Mouse (Mus musculus) gonadal fat pad, adult 2 months (tissue): Measurements from ENCODE around the gene Zim1. TPM values are rescaled to one million over a fixed set of nuclear protein-coding genes. Genes with fewer than 3 reads are reported as not detected.

Source experiments
- DNase-seq: peaks from one replicate; pipeline ENCODE4 v3.0.0-alpha.2; 2012; ENCODE audit warnings: low read depth
- polyA plus RNA-seq: library from polyadenylated mRNA; depleted of rRNA; stranded (reverse); fragments of >200 nt; gene quantifications from 2 replicates; pipeline ENCODE4 v1.2.3, GENCODE M21; 2012; rRNA removed

The Zim1 gene
- polyA plus RNA-seq, 1 experiment = 0.35 TPM

DNA sequence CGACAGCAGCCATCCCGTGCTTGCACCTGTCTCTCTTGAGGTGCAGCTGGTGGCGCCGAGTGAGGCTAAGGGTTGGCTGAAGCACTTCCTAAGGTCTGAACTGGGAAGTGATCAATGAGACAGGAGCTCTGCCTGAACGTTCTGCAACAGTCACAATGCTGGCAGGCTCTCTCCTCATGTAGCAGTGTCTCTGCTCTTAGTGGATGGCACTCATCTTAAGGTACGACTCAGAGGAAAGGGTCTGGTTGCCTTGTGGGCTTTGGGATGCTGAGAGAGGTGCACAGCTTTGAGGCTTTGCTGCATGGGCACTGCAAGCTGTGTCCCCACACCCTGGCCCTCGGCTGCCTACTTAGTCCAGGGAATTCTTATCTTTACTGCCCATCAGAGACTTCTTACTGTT, 45.0 kb downstream of the Zim1 start:
- DNase-seq = no peak

DNA sequence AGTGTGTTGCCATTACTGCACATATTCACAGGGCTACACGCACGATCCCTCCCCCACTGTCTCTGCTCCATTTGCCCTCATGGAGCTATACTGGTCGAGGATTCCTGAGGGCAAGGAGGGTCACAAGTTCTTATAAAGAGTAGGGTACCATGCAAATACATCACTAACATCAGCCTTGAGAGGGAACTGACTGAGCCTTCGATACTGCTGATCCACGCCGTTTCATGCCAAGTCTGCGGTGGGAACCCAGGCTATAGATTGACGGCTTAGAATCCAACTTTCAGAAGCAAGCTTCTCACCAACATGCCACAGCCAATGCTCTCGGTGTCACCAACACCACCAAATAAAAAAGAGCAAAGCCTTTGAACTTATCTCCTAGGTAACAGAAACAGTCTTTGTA, 45.7 kb downstream of the Zim1 start:
- DNase-seq = no peak

DNA sequence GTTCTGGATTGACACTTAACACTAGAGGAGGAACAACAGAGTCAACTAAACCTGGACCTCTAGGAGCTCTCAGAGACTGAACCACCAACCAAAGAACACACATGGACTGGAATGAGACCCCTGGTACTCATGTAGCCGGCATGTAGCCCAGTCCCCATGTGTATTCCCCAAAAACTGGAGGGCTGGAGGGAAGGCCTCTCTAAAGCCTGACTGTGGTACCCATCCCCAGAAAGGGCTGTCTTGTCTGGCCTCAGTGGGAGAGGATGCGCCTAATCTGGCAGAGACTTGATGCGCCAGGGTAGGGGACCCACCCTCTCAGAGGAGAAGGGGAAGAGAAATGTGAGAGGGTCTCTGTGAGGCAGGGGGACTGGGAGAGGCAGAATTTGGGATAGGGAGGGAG, 50.4 kb downstream of the Zim1 start:
- no peak for DNase-seq

DNA sequence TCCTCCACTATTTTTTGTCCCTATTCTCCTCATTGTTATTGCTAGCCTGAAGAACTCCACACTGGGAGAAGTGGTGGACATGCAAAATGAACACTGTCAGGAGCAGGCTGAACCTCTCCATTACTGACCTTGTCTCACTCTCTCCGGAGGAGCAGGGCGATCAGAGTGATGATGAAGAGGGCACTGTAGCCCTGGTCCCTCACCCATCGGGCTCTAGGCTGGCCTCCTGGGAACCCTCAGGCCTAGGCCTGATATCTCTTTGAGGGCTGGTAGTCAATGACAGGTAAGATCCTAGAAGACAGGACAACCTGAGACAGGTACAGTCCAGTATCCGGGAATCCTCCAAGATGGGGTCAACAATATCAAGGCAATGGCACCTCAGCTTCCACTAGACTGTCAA, 58.2 kb downstream of the Zim1 start:
- no peak for DNase-seq

DNA sequence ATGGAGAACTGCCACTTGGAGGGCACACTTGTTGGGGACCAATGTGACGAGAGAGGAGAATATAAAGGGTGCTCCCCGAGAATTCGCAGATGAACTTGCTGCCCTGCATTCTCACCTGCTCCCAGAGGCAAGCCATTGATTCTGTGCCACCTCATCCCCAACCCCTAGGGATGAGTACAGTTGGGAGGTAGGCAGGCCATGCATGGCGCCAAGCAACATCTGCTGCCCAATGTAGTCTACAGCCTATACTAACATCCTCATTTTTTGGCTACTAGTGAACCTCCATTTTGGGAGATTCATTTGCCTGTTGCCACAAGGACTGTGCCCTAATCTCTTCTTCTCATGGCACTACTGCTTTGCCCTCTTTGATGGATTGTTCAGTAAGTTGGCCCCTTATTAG, 59.5 kb downstream of the Zim1 start:
- no peak for DNase-seq

DNA sequence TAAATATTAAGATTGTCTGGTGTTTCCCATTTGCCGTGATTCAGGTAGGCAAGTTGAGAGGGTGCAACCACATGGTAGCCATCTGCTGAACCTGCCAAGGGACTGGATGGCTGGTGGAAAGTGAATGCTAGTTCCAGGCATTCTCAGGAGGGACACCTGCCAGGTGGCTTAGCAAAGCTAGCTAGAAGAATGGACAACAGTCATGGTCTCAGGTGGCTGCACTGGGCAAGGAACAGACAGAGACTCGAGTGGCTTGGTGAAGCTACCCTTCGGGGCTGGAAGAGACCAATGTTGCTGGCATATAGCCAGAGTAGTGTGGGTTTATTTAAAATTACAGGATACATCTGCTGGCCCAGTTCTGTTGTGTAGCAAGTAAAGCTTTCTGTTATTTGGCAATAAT, 60.4 kb downstream of the Zim1 start:
- DNase-seq = no peak

Other genes starting within 250 kb of the Zim1 start
- not detected in 2 replicates for gene Olfr1336, start 240.3 kb downstream of the Zim1 start, polyA plus RNA-seq
- gene Olfr1346, start 229.3 kb downstream of the Zim1 start, polyA plus RNA-seq = not detected in 2 replicates
- 0.11 and 0.18 TPM in 2 replicates for gene Olfr5, start 209.5 kb downstream of the Zim1 start, polyA plus RNA-seq
- gene Olfr1347, start 196.7 kb downstream of the Zim1 start, polyA plus RNA-seq = not detected in 2 replicates
- gene Olfr1348, start 187.7 kb downstream of the Zim1 start, polyA plus RNA-seq = 0.22 and 0.49 TPM in 2 replicates
- gene Olfr1349, start 173.5 kb downstream of the Zim1 start, polyA plus RNA-seq = 0.57 and 0.69 TPM in 2 replicates
- not detected in 2 replicates for gene Olfr1350, start 131.6 kb downstream of the Zim1 start, polyA plus RNA-seq
- gene Peg3, start 34.0 kb upstream of the Zim1 start, polyA plus RNA-seq = 8.6 and 8.9 TPM in 2 replicates
- 0.04 TPM in 1 of 2 replicates, not detected in the other for gene Usp29, start 34.1 kb upstream of the Zim1 start, polyA plus RNA-seq